Comparison of ENCODE assay signal across 16 mouse cellular contexts in the genomic region with DNA sequence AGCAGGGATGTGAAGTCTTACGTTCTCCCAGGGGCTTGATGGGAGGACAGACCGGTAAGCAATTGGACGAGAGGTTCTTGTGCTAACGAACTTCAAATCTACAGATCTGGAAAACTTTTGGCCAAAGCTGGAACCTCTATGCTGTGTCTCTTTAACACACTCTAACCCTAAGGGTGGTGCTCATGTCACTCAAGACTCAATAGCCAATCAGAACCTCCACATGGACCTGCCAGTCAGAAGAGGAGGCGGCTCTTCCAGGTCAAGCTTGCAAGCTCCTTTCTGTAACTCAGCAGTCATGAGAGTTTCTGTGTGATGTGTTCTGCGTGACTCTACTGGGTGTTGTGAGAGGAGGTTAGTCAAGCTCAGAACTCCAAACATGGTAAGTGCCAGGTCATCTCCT. TPM values are rescaled to one million over a fixed set of nuclear protein-coding genes. Genes with fewer than 3 reads are reported as not detected.
"Had no signal": no experiment of that assay in that cellular context is flagged by ENCODE, and none has a peak within 500 bp of the region (broad histone marks: within the 10 kb centered on the region; RNA-seq: fewer than 3 reads in every experiment).

TSS of gene Gm14440 (plus strand) at position 301 of the 400 bp plus-strand sequence.

RNA-seq across cellular contexts. Expression of gene Gm14440, which starts in this region (rescaled TPM):
- total RNA-seq: left cerebral cortex, postnatal 36 days; megakaryocyte, adult 5-6 weeks; midbrain, postnatal 0 days had no signal
- polyA plus RNA-seq: limb, embryonic 14.5 days; limb, embryonic 15.5 days; liver, adult 2 months; liver, embryonic 12.5 days; liver, embryonic 14.5 days; liver, embryonic 15.5 days; liver, embryonic 16.5 days; liver, postnatal 0 days; lung, embryonic 15.5 days; lung, postnatal 0 days; midbrain, embryonic 16.5 days; midbrain, postnatal 0 days; myocyte; neural tube, embryonic 12.5 days had no signal
